Mouse (Mus musculus): ENCODE measurements around the gene Papolb.
A peak's percentile ranks its signal among the peaks of the same experiment; 100 is the strongest.

GRCm38 (mm10) chr5:142498964-142499363 lies 30.9 kb downstream of the Papolb start:
- TF ChIP-seq CTCF (IDR thresholded peaks at IDR 0.05; ENCODE audit: extremely low read depth, insufficient read length, insufficient replicate concordance, low read depth, low read length) = peak; percentile 35; the same call in 1 of the 2 replicates
- no peak for TF ChIP-seq POLR2A (IDR thresholded peaks at IDR 0.05; ENCODE audit: low read depth, low read length)
